Mouse (Mus musculus) CH12.LX (cell line): ENCODE data around the gene Srsf6. TPM values are rescaled to one million over a fixed set of nuclear protein-coding genes. Genes with fewer than 3 reads are reported as not detected.

Source experiments
- DNase-seq: peaks from one replicate; pipeline ENCODE4 v3.0.0-alpha.2; 2013; ENCODE audit errors: extremely low read depth
- H3K27ac ChIP-seq: 2 replicates; pipeline ENCODE4 v1.5.1; 2012; ENCODE audit warnings: low read depth, mild to moderate bottlenecking, control low read depth, moderate library complexity; ENCODE audit not compliant: insufficient read depth
- H3K27me3 ChIP-seq: replicated peaks from 2 replicates; pipeline ENCODE3; 2012; ENCODE audit warnings: inconsistent platforms
- H3K36me3 ChIP-seq, 2 experiments: replicated peaks in 1 of 2; 2 replicates each; pipeline versions ENCODE3 to v1.6.1; 2012; ENCODE audit warnings: inconsistent platforms in 1 of 2, low read length in 1 of 2, mild to moderate bottlenecking in 1 of 2, mixed read lengths in 1 of 2, moderate library complexity in 1 of 2; ENCODE audit not compliant: control insufficient read depth in 1 of 2, insufficient read depth in 1 of 2
- H3K4me1 ChIP-seq, 2 experiments: 2 replicates each; pipeline ENCODE4 v1.6.1; 2012; ENCODE audit warnings: inconsistent platforms in 1 of 2, moderate library complexity in 1 of 2; ENCODE audit not compliant: insufficient read depth in 2 of 2, control insufficient read depth in 1 of 2
- H3K4me2 ChIP-seq: 2 replicates; pipeline ENCODE4 v1.6.1; 2012; ENCODE audit warnings: low read depth, mild to moderate bottlenecking, control low read depth; ENCODE audit not compliant: poor library complexity, insufficient read depth, severe bottlenecking
- H3K4me3 ChIP-seq, 3 experiments: fragments of 150-350 bp in 1 of 3; sonication (generic) in 1 of 3; replicated peaks in 1 of 3; 2 replicates each; pipeline versions ENCODE3 to v1.5.1; 2011 to 2012; ENCODE audit warnings: low read depth in 2 of 3, low read length in 2 of 3, mild to moderate bottlenecking in 2 of 3, moderate library complexity in 2 of 3, control low read depth in 1 of 3, improper control_type of control experiment in 1 of 3, inconsistent platforms in 1 of 3, mixed read lengths in 1 of 3; ENCODE audit not compliant: poor library complexity in 1 of 3
- H3K79me2 ChIP-seq: replicated peaks from 2 replicates; pipeline ENCODE4 v1.6.1; 2012; ENCODE audit warnings: mild to moderate bottlenecking, moderate library complexity; ENCODE audit not compliant: control insufficient read depth, poor library complexity, insufficient read depth, severe bottlenecking; ENCODE audit errors: extremely low read depth
- H3K9ac ChIP-seq: 2 replicates; pipeline ENCODE4 v1.6.1; 2012; ENCODE audit warnings: low read depth, mild to moderate bottlenecking, control low read depth, moderate library complexity; ENCODE audit not compliant: insufficient read depth
- H3K9me3 ChIP-seq: replicated peaks from 2 replicates; pipeline ENCODE3; 2012; ENCODE audit warnings: low read length, inconsistent platforms, mixed read lengths
- CHD1 ChIP-seq: IDR thresholded peaks from 2 replicates; pipeline ENCODE4 v1.6.1; 2012; ENCODE audit warnings: low read depth, low read length, improper control_type of control experiment, inconsistent platforms
- CHD2 ChIP-seq: IDR thresholded peaks from 2 replicates; pipeline ENCODE4 v1.6.1; 2011; ENCODE audit warnings: low read length, improper control_type of control experiment
- CTCF ChIP-seq, 2 experiments: IDR thresholded peaks in 1 of 2; conservative IDR thresholded peaks in 1 of 2; 2 replicates each; pipeline ENCODE4 v1.5.1; 2011 to 2012; ENCODE audit warnings: low read depth in 2 of 2, low read length in 2 of 2, improper control_type of control experiment in 1 of 2, inconsistent platforms in 1 of 2, mild to moderate bottlenecking in 1 of 2, moderate library complexity in 1 of 2
- GABPA ChIP-seq: IDR thresholded peaks from 2 replicates; pipeline ENCODE4 v1.6.1; 2012; ENCODE audit warnings: low read depth, low read length, improper control_type of control experiment, inconsistent platforms; ENCODE audit not compliant: insufficient replicate concordance
- HCFC1 ChIP-seq: IDR thresholded peaks from 2 replicates; pipeline ENCODE4 v1.6.1; 2012; ENCODE audit warnings: low read depth, mild to moderate bottlenecking, inconsistent platforms, low read length, improper control_type of control experiment
- IRF4 ChIP-seq: IDR thresholded peaks from 2 replicates; pipeline ENCODE4 v1.6.1; 2014; ENCODE audit warnings: low read depth, mild to moderate bottlenecking, inconsistent platforms, low read length, improper control_type of control experiment
- JUN ChIP-seq: IDR thresholded peaks from 2 replicates; pipeline ENCODE4 v1.6.1; 2011; ENCODE audit warnings: low read depth, mild to moderate bottlenecking, low read length, improper control_type of control experiment, moderate library complexity; ENCODE audit not compliant: insufficient read depth
- JUND ChIP-seq: conservative IDR thresholded peaks from 2 replicates; pipeline ENCODE4 v1.6.1; 2011; ENCODE audit warnings: low read depth, low read length, improper control_type of control experiment
- MAFK ChIP-seq: IDR thresholded peaks from 2 replicates; pipeline ENCODE4 v1.6.1; 2011; ENCODE audit warnings: low read length, improper control_type of control experiment; ENCODE audit not compliant: insufficient replicate concordance
- MEF2A ChIP-seq: IDR thresholded peaks from 2 replicates; pipeline ENCODE4 v1.6.1; 2014; ENCODE audit warnings: low read depth, mild to moderate bottlenecking, inconsistent platforms, low read length, improper control_type of control experiment, borderline replicate concordance
- MXI1 ChIP-seq: IDR thresholded peaks from 2 replicates; pipeline ENCODE4 v1.6.1; 2011; ENCODE audit warnings: mild to moderate bottlenecking, low read depth, low read length, improper control_type of control experiment
- MYC ChIP-seq: IDR thresholded peaks from 2 replicates; pipeline ENCODE4 v1.6.1; 2011; ENCODE audit warnings: low read depth, mild to moderate bottlenecking, improper control_type of control experiment, low read length
- NELFE ChIP-seq: IDR thresholded peaks from 2 replicates; pipeline ENCODE4 v1.6.1; 2011; ENCODE audit warnings: low read depth, low read length, improper control_type of control experiment
- NRF1 ChIP-seq: IDR thresholded peaks from 2 replicates; pipeline ENCODE4 v1.6.1; 2014; ENCODE audit warnings: low read depth, mild to moderate bottlenecking, inconsistent platforms, low read length, improper control_type of control experiment, moderate library complexity
- POLR2AphosphoS2 ChIP-seq: IDR thresholded peaks from 2 replicates; pipeline ENCODE4 v1.6.1; 2011; ENCODE audit warnings: low read depth, low read length, improper control_type of control experiment
- SMC3 ChIP-seq: IDR thresholded peaks from 2 replicates; pipeline ENCODE4 v1.6.1; 2011; ENCODE audit warnings: low read depth, low read length, improper control_type of control experiment
- TBP ChIP-seq: conservative IDR thresholded peaks from 2 replicates; pipeline ENCODE4 v1.6.1; 2011; ENCODE audit warnings: low read depth, low read length, improper control_type of control experiment
- TCF12 ChIP-seq: IDR thresholded peaks from 2 replicates; pipeline ENCODE4 v1.6.1; 2014; ENCODE audit warnings: low read depth, mild to moderate bottlenecking, inconsistent platforms, low read length, improper control_type of control experiment
- UBTF ChIP-seq: IDR thresholded peaks from 2 replicates; pipeline ENCODE4 v1.6.1; 2012; ENCODE audit warnings: low read depth, mild to moderate bottlenecking, inconsistent platforms, low read length, improper control_type of control experiment, moderate library complexity
- USF1 ChIP-seq: IDR thresholded peaks from 2 replicates; pipeline ENCODE4 v1.6.1; 2014; ENCODE audit warnings: low read depth, mild to moderate bottlenecking, inconsistent platforms, low read length, improper control_type of control experiment
- USF2 ChIP-seq: conservative IDR thresholded peaks from 2 replicates; pipeline ENCODE4 v1.6.1; 2011; ENCODE audit warnings: low read depth, low read length, improper control_type of control experiment
- ZC3H11A ChIP-seq: IDR thresholded peaks from 2 replicates; pipeline ENCODE4 v1.6.1; 2012; ENCODE audit warnings: low read depth, mild to moderate bottlenecking, inconsistent platforms, low read length, improper control_type of control experiment
- ZKSCAN1 ChIP-seq: IDR thresholded peaks from 2 replicates; pipeline ENCODE4 v1.6.1; 2012; ENCODE audit warnings: low read depth, inconsistent platforms, low read length, improper control_type of control experiment, borderline replicate concordance
- ZMIZ1 ChIP-seq: IDR thresholded peaks from 2 replicates; pipeline ENCODE4 v1.6.1; 2012; ENCODE audit warnings: low read depth, mild to moderate bottlenecking, inconsistent platforms, low read length, improper control_type of control experiment
- dilution Hi-C: fragments of 300-500 bp; cut with MboI; formaldehyde crosslinking; loops from 2 replicates; pipeline ENCODE4 v1.14.3; 2020; ENCODE audit warnings: low sequenced_read_pairs; ENCODE audit not compliant: extremely low pct_unique_long_range_greater_than_20kb, extremely low pct_ligation_motif_present
- in situ Hi-C: fragments of 300-500 bp; cut with MboI; formaldehyde crosslinking; loops from 3 replicates; pipeline ENCODE4 v1.14.3; 2019; ENCODE audit warnings: low sequenced_read_pairs, low pct_ligation_motif_present, low pct_unique_long_range_greater_than_20kb, mixed read lengths
- polyA plus RNA-seq: library from polyadenylated mRNA; unstranded; fragments of >175 nt; gene quantifications from 2 replicates; pipeline ENCODE4 v1.2.1, GENCODE M21; 2012; ENCODE audit warnings: low read depth; ENCODE audit not compliant: insufficient read length
- total RNA-seq, 2 experiments: library from RNA; depleted of rRNA; stranded (reverse); fragments of 300-350 nt in 1 of 2; fragments of >200 nt in 1 of 2; gene quantifications; 2 replicates each; pipeline ENCODE4 v1.2.3; 2012 to 2014

The Srsf6 gene
- total and polyA plus RNA-seq, 3 experiments = 96.3 to 227 (median 204) TPM

- Histone ChIP-seq H3K4me3 (no peak overlapping the region), H3K27me3 (peaks cover 54% of the 10 kb centered on the region), H3K4me2 (no peak overlapping the region), H3K9ac (no peak overlapping the region), H3K4me1 (peaks cover 7 to 13% of the 10 kb centered on the region in 2 experiments), H3K36me3 (no peaks in the 10 kb centered on the region), H3K79me2 (no peaks in the 10 kb centered on the region), H3K9me3 (no peaks in the 10 kb centered on the region), H3K27ac (no peak overlapping the region)
- TF ChIP-seq ZC3H11A (no peak), SMC3 (no peak), ZKSCAN1 (no peak), MEF2A (no peak), USF1 (no peak), JUN (no peak), JUND (no peak), ZMIZ1 (no peak), MYC (no peak), CHD1 (no peak), TBP (no peak), POLR2AphosphoS2 (no peak), CTCF (conservative IDR thresholded peaks at IDR 0.05 in 1 of 2, IDR thresholded peaks at IDR 0.05 in 1 of 2; ENCODE audit: low read depth in 2 of 2, low read length in 2 of 2) (no peak), USF2 (no peak), NRF1 (no peak), CHD2 (no peak)
- in situ Hi-C loops = no loop called here
- no peak for DNase-seq
- dilution Hi-C loops = no loop called here
Observed at GRCm38 (mm10) chr2:162887121-162887520, 44.2 kb upstream of the Srsf6 start.

- Histone ChIP-seq H3K4me2 (no peak overlapping the region), H3K4me3 (no peak overlapping the region), H3K27ac (no peak overlapping the region), H3K36me3 (no peaks in the 10 kb centered on the region), H3K4me1 (peaks cover 7 to 13% of the 10 kb centered on the region in 2 experiments), H3K79me2 (no peaks in the 10 kb centered on the region), H3K9me3 (no peaks in the 10 kb centered on the region), H3K9ac (no peak overlapping the region), H3K27me3 (peaks cover 51% of the 10 kb centered on the region)
- dilution Hi-C loops (no loop called here), in situ Hi-C loops (no loop called here)
- no peak for DNase-seq
- no peak for TF ChIP-seq NELFE
- TF ChIP-seq POLR2AphosphoS2 = no peak
- no peak for TF ChIP-seq IRF4
- no peak for TF ChIP-seq ZC3H11A
- no peak for TF ChIP-seq UBTF
- TF ChIP-seq MAFK = no peak
- no peak for TF ChIP-seq TCF12
- no peak for TF ChIP-seq MXI1
- TF ChIP-seq CHD1 = no peak
- no peak for TF ChIP-seq HCFC1
- no peak for TF ChIP-seq GABPA
Observed at GRCm38 (mm10) chr2:162888677-162889076, 42.7 kb upstream of the Srsf6 start.
